ENCODE assay signal across 1 mouse cellular context in genomic region chr15:98952063-98952455, GRCm38 (mm10).
TF ChIP-seq lines count a peak whose summit lies in the region.

No protein-coding gene starts in this region.

TF ChIP-seq in ES-E14, 5 proteins besides CTCF, POLR2A, EP300 and RAD21 (continued from another document):
- no peak for TF ChIP-seq ZC3H11A (IDR thresholded peaks at IDR 0.05; ENCODE audit: borderline replicate concordance, low read depth, low read length)
